Mouse (Mus musculus) adrenal gland, postnatal 25 days (tissue): Measurements from ENCODE around the gene Fmr1nb. TPM values are rescaled to one million over a fixed set of nuclear protein-coding genes. Genes with fewer than 3 reads are reported as not detected.
"Not testable (repeated sequence)": the region's sequence is repeated elsewhere in the genome, so short reads cannot be mapped to it uniquely, and the experiment has no call there.

Source experiments
- DNase-seq: peaks from one replicate; pipeline ENCODE4 v3.0.0; 2021; ENCODE audit warnings: mixed read lengths
- long read RNA-seq: library from polyadenylated mRNA; stranded (forward); transcript quantifications from one replicate; pipeline ENCODE4 v2.0.0, GENCODE M21; 2021
- total RNA-seq: library from RNA; stranded (reverse); gene quantifications from 2 replicates; pipeline ENCODE4 v1.2.3, GENCODE M21; 2021

Fmr1nb gene
- not detected in 2 replicates for total RNA-seq
- long read RNA-seq, result 0 reads

DNA sequence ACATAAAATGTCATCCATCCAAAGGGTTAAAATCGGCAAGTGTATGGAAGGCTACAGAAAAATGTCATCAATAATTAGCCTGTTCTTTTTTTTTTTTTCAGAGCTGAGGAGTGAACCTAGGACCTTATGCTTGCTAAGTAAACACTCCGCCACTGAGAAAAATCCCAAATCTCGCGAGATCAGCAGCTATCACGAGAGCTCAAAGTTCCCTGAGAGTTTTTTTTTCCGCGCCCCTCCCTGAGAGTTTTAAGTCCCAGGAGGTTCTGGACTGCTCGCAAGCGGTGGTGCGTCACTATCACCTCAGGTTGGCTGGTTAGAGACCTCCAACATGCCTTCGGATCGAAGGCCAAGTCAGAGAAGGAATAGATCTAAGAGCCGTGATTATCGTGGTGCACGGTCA is at the start of gene Fmr1nb:
Gene Fmr1nb (plus strand): TSS at position 234 of the 400 bp plus-strand sequence.
- no peak for DNase-seq

DNA sequence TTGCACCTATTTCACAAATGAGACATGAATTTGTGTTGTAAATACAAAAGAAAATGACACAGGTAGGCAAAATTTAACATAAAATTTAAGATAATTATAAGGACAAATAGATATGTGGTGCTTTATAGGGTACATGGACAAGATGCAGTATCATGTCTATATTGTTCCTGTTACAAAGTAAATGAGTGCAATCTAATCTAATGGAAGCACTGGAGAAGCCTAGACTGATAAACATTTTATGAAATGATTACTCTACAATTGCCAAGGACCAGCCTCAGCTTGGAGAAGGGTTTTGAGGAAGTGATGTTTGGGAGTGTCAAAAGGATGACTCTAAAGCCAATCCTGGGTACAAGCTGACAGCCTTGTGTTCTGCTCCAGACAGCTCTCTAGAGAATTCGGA is 24.7 kb upstream of the Fmr1nb start:
- no peak for DNase-seq

DNA sequence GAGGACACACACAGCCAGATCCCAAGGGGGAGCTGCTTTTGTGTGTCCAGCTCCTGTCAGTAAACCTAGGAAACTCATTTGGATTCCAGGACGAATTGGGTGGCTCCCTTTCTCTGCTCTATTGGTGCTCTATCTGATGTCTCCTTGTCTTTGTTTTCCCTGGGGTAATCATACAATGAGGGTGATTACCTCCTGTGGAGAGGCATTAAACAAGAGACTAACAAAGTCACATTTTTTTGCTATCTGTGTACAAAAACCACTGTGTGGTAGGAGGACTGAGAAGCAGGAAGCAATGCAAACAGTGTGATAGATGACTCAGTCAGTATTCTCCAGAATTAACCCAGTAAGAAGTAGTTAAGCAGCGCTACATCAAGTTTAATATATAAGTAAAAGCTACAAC is 21.6 kb upstream of the Fmr1nb start:
- no peak for DNase-seq

DNA sequence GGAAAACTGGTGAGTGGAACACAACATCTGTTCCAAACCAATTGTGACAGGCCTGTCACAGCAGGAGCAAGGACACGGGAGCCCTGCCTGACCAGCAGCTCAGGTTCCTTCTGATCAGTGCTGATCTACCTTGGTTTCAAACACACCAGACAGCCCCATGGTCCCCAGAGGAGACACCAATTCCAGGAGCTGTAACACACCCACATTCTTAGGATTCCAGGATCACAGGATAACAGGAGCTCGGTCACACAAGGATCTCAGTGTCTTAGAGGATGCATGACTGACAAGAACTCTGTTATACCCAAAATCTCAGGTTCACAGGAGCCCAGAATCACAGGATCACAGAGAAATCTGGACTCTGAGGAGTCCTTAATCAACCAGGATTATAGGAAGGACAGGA is 58.8 kb downstream of the Fmr1nb start:
- DNase-seq, result not testable (repeated sequence)

DNA sequence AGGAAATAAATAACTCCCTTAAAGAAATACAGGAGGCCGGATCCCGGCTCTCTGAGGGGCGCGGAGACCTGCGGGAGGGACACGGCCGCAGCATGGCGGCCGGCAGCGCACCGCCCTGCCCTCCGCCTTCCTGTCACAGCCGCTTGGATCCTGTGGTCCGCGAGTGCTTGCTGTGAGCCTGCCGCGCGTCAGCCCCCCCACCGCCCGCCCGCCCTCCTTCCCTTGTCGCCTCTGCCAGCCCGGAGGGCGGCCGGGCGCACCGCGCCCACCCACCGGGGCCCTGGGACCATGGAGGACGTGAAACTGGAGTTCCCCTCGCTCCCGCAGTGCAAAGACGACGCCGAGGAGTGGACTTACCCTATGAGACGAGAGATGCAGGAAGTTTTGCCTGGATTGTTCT is 59.4 kb downstream of the Fmr1nb start, which contains the start of gene Gm14698:
Gene Gm14698 (plus strand): TSS at position 35 of the 400 bp plus-strand sequence.
- peak; percentile 0 for DNase-seq

DNA sequence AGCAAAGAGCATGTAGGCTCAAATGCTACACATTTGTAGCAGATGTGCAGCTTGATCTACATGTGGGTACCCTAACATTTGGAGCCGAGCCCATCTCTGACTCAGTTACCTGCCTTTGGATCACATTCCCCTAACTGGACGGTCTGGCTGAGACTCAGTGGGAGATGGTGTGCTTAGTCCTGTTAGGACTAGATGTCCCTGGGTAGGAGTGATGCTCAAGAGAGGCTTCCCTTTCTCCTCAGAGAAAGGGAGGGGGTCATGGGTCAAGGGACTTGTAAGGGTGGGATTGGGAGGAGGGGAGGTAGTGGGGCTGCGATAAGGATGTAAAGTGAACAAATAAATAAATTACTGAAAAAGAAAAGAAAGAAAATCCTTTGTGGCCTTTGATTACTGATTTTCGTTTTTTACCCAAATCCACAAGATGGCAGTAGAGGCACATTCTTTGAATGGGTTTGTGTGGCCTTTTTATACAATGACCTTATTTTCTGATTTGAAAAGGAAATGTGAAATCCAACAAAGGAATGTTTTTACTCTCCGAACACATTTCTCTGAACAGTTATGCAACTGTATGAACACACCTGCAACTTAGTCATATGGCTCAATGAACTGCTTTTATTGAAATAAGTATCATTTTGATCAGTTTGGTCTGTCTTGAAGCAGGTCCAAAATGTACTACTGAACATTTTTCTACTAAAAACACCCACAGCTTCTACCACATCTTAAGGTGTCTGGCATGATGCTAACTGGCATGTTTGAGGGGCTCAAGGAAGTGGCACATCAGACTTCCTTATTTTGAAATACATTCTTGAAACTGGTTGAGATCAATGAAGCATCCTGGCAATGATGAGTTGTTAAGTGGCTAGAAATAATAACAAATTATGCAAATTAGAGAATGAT is 78.2 kb downstream of the Fmr1nb start:
- no peak for DNase-seq

Other genes starting within 250 kb of the Fmr1nb start
- gene Fmr1, start 83.3 kb upstream of the Fmr1nb start, total RNA-seq, result 47.8 and 54.4 TPM in 2 replicates
- gene Gm14698, start 59.3 kb downstream of the Fmr1nb start, total RNA-seq, result 1.0 and 3.1 TPM in 2 replicates
- gene Gm6812, start 131.2 kb downstream of the Fmr1nb start, total RNA-seq, result not detected in 2 replicates